Mouse (Mus musculus) thymus, postnatal 10 days (tissue): Measurements from ENCODE around the gene Numa1.
A peak's percentile ranks its signal among the peaks of the same experiment; 100 is the strongest.
"Not testable (repeated sequence)": the region's sequence is repeated elsewhere in the genome, so short reads cannot be mapped to it uniquely, and the experiment has no call there.

Experiments
- DNase-seq, 2 experiments: peaks; one replicate each; pipeline ENCODE4 v3.0.0; 2021; ENCODE audit warnings: low spot score in 2 of 2

Gene Numa1

DNA sequence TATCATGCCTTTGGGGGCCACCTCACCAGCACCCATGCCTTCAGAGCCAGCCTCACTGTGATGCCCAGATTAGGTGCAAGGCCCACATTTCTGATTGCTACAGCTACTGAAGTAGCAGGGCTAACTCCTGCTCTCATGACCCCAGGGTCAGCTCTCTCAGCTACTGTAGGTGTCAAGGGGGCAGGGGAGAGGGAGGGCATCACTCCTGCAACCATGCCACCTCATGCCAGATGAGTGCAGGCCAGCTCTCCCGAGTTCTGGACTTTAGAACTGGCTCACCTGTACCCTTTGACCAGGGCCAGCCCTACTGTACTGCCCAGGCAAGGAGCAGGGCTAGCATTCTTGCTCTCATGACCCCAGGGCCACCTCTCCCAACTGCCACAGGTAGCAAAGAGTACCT lies 48.8 kb downstream of the Numa1 start:
- no peak for DNase-seq

- no peak for DNase-seq
Observed at GRCm38 (mm10) chr7:101985081-101985480, 51.2 kb downstream of the Numa1 start.

DNA sequence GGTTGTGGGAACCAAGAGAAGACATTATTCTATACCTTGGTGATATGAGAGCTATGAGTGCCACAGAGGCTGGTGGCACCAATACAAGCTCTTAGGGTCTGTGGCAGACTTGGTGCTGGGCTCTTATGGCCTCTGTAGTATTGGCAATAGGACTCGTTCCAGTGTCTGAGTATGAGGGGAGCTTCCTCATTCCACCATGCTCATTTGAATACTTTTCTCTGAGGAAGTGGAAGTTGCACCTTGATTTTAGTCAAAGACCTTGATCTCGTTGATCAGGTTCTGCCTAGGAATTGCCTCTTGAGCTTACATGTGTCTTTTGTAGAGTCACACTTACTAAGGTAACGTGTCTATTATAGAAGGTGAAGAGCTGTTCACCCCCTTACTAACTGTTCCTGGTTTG lies 60.3 kb downstream of the Numa1 start:
- DNase-seq = no peak

GRCm38 (mm10) chr7:101998194-101998927 lies 64.5 kb downstream of the Numa1 start:
- peak; percentile 38 to 78 for DNase-seq

GRCm38 (mm10) chr7:101999461-102000151 lies 65.7 kb downstream of the Numa1 start:
- DNase-seq = no peak

GRCm38 (mm10) chr7:102000296-102000695 lies 66.4 kb downstream of the Numa1 start:
- DNase-seq = no peak

GRCm38 (mm10) chr7:102000921-102001630 lies 67.2 kb downstream of the Numa1 start:
- DNase-seq = no peak

DNA sequence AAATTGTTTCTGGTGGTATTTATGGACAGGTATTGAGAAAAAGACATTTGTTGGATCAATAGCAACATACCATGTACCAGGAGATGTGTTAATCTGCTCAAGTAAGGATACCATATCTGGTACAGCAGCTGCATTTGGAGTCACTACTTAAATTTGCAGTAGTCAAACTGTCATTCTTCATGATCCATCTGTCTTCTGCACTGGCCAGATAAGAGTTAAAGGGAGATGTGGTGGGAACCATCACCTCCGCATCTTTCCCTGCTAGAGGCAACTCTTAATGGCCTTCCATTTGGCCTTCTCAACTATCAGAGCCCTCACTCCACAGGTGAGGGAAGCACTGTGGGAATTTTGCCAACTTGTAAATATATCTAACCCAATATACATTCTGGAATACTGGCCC lies 72.6 kb downstream of the Numa1 start:
- DNase-seq = no peak

GRCm38 (mm10) chr7:102011855-102012254 lies 77.9 kb downstream of the Numa1 start:
- no peak for DNase-seq

DNA sequence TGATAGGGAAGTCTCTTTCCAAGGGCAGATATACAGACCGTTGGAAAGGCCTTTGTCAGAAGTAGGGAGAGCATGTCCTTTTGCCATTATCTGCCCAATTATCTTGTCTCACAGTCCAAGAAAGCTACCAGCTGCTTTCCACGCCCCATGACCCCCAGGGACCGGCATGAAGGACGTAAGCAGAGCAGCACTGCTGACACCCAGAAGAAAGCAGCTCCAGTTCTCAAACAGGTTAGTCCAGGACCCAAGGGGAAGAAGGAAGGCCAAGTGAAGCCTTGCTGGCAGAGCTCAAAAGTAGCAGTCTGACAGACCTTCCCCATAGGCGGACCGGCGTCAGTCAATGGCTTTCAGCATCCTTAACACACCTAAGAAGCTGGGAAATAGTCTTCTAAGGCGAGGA lies 79.5 kb downstream of the Numa1 start:
- DNase-seq = no peak

DNA sequence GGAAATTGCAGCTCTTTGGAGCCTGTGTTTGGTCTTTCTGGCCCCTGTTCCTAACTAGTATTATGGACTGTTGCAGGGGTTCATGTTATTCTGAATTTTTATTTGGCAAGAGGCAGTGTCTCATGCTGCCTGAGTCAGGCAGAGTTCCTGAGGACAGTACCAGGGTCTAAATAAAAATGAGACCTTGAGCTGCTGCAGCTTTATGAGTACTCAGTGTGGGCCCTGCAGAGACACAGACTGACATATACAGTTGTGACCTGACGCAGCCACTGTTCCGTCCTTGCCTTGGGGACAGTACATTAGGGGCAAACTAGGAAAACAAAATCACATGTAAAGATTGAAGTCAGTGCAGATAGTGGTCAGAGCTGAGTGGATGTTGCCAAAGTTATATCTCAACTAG lies 81.1 kb downstream of the Numa1 start:
- no peak for DNase-seq

DNA sequence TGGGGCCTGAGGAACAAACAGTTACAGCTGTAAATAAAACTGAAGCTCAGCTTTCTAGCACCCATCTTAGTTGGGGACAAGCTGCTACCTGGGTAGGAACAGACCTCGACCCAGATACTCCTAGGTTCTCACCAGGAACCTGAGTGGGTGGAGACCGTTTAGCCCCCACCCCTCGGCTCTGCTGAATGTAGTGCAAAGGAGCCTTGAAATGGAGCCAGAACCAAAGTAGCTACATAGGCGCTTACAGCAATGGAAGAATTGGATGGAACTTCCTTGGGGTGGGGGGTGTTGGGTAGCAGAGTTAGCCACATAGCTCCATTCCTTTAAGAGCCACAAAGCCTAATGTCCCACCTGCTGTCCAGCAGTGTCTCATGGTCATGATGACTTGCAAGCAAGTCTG lies 83.0 kb downstream of the Numa1 start:
- no peak for DNase-seq

- no peak for DNase-seq
Observed at GRCm38 (mm10) chr7:102017452-102017851, 83.5 kb downstream of the Numa1 start.

- no peak for DNase-seq
Observed at GRCm38 (mm10) chr7:102018034-102018433, 84.1 kb downstream of the Numa1 start.

- DNase-seq = no peak
Observed at GRCm38 (mm10) chr7:102018590-102018989, 84.7 kb downstream of the Numa1 start, which contains the start of gene Il18bp. Il18bp (minus strand) TSS chr7:102018690.

DNA sequence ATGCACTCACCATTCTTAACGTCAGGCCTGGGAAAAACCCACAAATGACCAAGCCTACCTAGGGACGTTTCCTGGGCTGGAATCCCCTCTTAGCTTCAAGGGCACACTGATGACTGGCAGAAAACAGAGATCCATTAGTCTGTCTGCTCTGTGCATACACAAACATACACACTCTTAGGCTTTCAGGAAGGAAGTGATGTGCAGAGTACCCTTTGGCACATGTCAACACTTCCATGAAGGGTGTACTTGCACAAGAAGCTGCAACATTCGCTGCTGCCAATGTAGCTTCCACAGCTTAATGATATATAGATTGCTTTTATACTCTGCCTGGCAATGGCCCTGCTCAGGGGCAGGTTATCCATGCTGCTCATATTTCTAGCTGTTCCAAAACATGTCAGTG lies 85.5 kb downstream of the Numa1 start:
- no peak for DNase-seq

GRCm38 (mm10) chr7:102020934-102021333 lies 87.0 kb downstream of the Numa1 start:
- not testable (repeated sequence) for DNase-seq

DNA sequence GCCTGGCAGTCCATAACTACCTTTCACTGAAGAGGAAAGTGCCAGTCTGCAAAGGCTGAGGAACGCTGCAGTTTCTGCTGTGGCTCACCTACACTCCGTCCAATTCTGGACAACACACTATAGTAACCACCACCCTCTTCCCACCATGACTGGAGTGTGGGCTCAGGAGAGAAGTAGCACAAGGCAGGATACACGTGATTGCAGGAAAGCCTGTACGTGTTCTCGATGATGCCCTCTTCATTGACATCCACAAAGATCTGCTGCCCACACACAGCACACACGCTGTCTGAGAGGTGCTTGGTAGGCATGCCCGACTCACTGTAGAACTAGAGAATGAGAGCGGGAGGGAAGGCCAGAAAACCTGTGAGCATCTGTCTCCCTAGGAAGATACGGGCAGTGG lies 89.9 kb downstream of the Numa1 start:
- no peak for DNase-seq

GRCm38 (mm10) chr7:102025187-102026119 lies 91.5 kb downstream of the Numa1 start:
- DNase-seq = no peak

DNA sequence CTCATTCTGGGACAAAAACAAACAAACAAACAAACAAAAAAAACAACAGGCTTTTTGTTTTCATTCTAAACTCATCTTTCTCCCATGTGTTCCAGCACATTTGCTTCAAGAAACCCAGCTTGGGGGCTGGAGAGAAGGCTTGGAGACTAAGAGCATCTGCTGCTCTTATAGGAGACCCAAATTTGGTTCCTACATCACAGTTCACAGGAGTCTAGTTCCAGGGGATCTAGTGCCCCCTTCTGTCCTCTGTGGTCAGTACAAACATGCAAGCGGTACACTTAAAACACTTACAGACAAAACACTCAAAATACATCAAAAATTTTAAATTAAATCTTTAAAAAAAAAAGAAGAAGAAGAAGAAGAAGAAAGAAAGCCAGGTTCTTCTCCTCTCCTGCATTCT lies 101.0 kb downstream of the Numa1 start:
- no peak for DNase-seq

DNA sequence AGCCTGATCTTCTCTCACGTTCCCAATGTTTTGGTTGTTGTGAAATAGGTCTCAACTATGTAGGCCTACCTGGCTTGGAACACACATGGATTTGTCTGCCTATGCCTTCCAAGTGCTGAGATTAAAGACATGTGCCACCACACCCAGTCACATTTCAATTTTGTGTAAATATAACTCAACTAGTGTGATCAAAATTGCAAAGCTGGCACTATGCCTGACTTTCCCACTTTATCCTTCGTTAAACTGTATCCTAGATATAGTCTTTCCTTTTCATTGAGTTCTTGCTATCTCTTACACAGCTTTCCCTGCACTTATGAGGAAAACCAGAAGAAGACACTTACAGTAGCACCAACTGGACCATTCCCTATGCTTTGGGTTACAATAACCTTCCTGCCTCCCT lies 101.6 kb downstream of the Numa1 start:
- no peak for DNase-seq

DNA sequence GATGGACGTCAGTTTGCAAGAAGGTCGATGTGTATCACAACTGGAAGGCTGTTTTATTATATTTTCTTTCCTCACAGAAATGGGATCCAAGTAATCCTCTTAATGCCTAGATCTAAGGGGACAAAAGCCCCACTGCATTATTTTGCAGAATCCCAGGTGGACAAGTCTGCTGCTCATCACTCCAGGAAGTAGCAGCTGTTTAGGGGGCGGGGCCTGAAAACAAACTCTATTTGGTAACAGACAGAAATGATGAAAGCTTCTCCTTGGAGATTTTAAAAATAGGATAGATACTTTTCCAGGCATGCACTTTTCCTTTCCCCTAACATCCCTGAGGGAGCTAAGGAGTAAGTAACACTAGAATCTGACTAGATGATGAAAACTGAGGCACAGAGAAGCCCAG lies 103.4 kb downstream of the Numa1 start:
- DNase-seq = no peak
